Mouse (Mus musculus): ENCODE data around the gene Uba3. TPM values are rescaled to one million over a fixed set of nuclear protein-coding genes. Genes with fewer than 3 reads are reported as not detected.

Uba3 gene
- polyA plus RNA-seq, 1 experiment from 2014 or later: 33.7 TPM

DNA sequence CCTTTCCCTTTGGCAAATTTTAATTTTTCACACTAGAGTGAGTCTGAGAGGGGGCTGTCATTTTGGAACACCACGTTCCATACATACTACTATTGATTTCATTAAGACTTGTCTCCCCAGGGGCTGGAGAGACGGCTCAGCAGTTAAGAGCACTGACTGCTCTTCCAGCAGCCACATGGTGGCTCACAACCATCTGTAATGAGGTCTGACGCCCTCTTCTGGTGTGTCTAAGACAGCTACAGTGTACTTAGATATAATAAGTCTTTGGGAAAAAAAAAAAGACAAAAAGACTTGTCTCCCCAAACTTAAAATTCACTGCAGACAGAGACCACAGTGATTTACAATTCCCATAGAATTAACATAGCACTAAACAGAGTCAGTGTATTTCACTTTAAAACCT is 5.0 kb downstream of the Uba3 start:
- Histone ChIP-seq H3K27ac (replicated peaks) (no peak overlapping the region), H3K9me3 (ENCODE audit: control insufficient read depth, low read length) (no peaks in the 10 kb centered on the region), H3K4me1 (replicated peaks; ENCODE audit: control insufficient read depth, insufficient read depth) (no peaks in the 10 kb centered on the region), H3K9ac (ENCODE audit: low read length) (no peak overlapping the region), H3K36me3 (ENCODE audit: control insufficient read depth, insufficient read depth, low read length) (peaks cover 11% of the 10 kb centered on the region; the same call in 1 of the 2 replicates), H3K4me3 (ENCODE audit: low read depth, low read length) (no peak overlapping the region), H3K4me2 (replicated peaks; ENCODE audit: low read depth) (no peak overlapping the region), H3K27me3 (ENCODE audit: control insufficient read depth, insufficient read depth, low read length) (no peaks in the 10 kb centered on the region)
- WGBS: 66% methylated on average over 3 of the region's 3 CpGs
- DNase-seq (ENCODE audit: low spot score): no peak
- ATAC-seq (ENCODE audit: low FRiP score, low TSS enrichment): no peak
- no peak for TF ChIP-seq EP300 (optimal IDR thresholded peaks at IDR 0.05)
- 0 out of 2 replicates have a peak, but pooled peaks have one; percentile 23 for TF ChIP-seq CTCF (IDR thresholded peaks at IDR 0.05; ENCODE audit: low read depth)

DNA sequence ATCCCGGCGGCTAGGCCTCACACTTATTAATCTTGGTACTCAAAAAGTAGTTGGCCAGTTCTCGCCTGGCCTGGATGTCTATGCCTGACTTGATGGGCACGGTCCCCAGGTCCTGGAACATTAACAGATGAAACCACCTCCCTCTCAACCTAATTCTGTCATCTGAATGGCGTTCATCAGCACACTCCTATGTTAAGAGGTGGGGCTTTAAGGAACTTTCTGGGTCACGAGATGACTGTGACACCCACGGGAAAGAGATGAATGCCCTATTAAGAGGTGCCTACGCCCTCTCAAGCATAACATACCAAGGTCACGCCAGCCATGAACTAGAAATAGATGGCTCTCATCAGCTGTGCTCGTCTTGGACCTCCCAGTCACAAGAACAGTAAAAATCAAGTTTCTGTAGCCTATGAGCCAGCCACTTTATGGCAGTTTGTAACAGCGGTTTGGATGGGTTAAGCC is 26.0 kb downstream of the Uba3 start:
- no peak for DNase-seq (ENCODE audit: low spot score)
- 4% methylated on average over 11 of the region's 11 CpGs for WGBS

DNA sequence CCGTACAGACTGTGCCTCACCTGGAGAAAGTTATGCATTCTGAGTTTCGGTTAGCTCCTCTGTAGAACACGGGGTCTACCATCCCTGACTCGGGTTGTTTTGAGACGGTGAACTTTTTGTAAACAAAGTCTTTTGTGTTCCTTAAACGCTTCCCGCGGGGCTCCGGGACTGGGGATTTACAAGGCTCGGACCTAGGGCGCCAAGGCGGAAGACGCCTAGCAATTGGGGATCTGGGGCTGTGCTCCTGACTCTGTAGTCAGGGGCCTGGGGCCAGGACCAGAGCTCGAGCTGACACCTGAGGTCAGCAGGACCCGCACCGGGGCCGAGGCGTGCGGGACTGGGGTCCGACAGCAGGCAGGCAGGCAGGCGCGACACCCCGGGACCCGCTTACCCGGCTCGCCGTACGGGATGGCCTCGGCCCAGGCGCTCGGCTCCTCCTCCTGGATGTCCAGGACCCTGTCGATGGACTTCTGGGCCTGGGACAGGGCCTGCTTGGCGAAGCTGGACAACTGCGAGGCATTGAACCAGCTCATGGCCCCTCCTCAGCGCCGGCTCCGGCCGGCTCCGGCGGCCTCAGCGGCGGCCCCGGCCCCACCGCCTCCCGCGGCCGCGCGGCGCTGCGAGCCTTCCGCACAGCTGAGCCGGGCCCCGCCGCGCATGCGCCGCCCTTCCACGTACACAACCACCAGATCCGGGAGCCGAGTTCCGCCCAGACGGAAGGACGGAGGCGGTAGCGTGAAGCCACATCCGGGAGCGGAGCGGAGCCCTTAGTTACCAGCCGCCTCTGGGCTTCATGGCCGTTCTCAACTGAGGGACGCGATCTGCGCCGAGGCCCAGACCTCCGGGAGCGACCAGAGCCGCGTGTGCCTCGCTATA is 26.7 kb downstream of the Uba3 start, which contains the start of gene Tmf1:
Gene Tmf1 (minus strand): TSS at position 632 of the 876 bp plus-strand sequence.
- Histone ChIP-seq H3K4me3 (ENCODE audit: low read depth, low read length) (peak within 1 kb of the TSS; percentile 97), H3K27me3 (ENCODE audit: control insufficient read depth, insufficient read depth, low read length) (no peaks in the 10 kb centered on the region), H3K4me1 (replicated peaks; ENCODE audit: control insufficient read depth, insufficient read depth) (no peaks in the 10 kb centered on the region), H3K9me3 (ENCODE audit: control insufficient read depth, low read length) (no peaks in the 10 kb centered on the region), H3K36me3 (ENCODE audit: control insufficient read depth, insufficient read depth, low read length) (0 out of 2 replicates have a peak, but pooled peaks cover 4% of the 10 kb centered on the region), H3K27ac (replicated peaks) (peak within 1 kb of the TSS; percentile 97), H3K9ac (ENCODE audit: low read length) (peak within 1 kb of the TSS; percentile 96), H3K4me2 (replicated peaks; ENCODE audit: low read depth) (peak within 1 kb of the TSS; percentile 70)
- under 1% methylated on average over 63 of the region's 80 CpGs for WGBS
- ATAC-seq (ENCODE audit: low FRiP score, low TSS enrichment) (peak; percentile 98), DNase-seq (ENCODE audit: low spot score) (peak; percentile 96)
- no peak for TF ChIP-seq EP300 (optimal IDR thresholded peaks at IDR 0.05)
- no peak for TF ChIP-seq CTCF (IDR thresholded peaks at IDR 0.05; ENCODE audit: low read depth)

More for the DNA sequence above, 26.0 kb downstream of the Uba3 start:
- Histone ChIP-seq H3K4me1 (replicated peaks; ENCODE audit: control insufficient read depth, insufficient read depth) (no peaks in the 10 kb centered on the region), H3K4me3 (ENCODE audit: low read depth, low read length) (peak overlapping the region; percentile 97), H3K9me3 (ENCODE audit: control insufficient read depth, low read length) (no peaks in the 10 kb centered on the region), H3K27me3 (ENCODE audit: control insufficient read depth, insufficient read depth, low read length) (no peaks in the 10 kb centered on the region), H3K36me3 (ENCODE audit: control insufficient read depth, insufficient read depth, low read length) (0 out of 2 replicates have a peak, but pooled peaks cover 4% of the 10 kb centered on the region), H3K4me2 (replicated peaks; ENCODE audit: low read depth) (peak overlapping the region; percentile 70), H3K9ac (ENCODE audit: low read length) (peak overlapping the region; percentile 96; the same call in 1 of the 2 replicates), H3K27ac (replicated peaks) (peak overlapping the region; percentile 97)
- peak; percentile 68 for ATAC-seq (ENCODE audit: low FRiP score, low TSS enrichment)
- TF ChIP-seq CTCF (IDR thresholded peaks at IDR 0.05; ENCODE audit: low read depth) (no peak), EP300 (optimal IDR thresholded peaks at IDR 0.05) (no peak)

DNA sequence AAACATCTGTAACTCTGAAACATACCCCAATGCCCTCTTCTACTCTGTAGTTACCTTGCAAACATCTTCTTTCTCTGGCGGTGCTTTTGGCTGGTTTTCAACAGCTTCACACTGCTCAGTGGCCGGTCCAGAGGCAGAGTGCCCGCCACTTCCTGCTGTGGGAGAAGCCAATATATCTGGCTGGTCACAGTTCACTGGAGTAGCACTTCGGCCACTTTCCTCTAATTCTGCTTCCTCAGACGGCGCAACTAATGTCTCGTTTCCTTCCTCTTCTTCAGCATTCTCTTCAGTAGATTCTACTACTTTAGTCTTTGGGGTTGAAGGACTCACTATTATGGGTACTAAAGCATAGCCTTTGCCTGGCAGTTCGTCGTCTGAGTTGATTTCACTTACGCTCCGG is 29.7 kb downstream of the Uba3 start:
- H3K9me3 ChIP-seq (ENCODE audit: control insufficient read depth, low read length): no peaks in the 10 kb centered on the region
- no peak overlapping the region for H3K27ac ChIP-seq (replicated peaks)
- H3K9ac ChIP-seq (ENCODE audit: low read length): no peak overlapping the region
- DNase-seq (ENCODE audit: low spot score): no peak
- WGBS: 86% methylated on average over 11 of the region's 11 CpGs
- peaks cover 10% of the 10 kb centered on the region for H3K36me3 ChIP-seq (ENCODE audit: control insufficient read depth, insufficient read depth, low read length)
- TF ChIP-seq CTCF (IDR thresholded peaks at IDR 0.05; ENCODE audit: low read depth) (no peak), EP300 (optimal IDR thresholded peaks at IDR 0.05) (no peak)
- no peaks in the 10 kb centered on the region for H3K27me3 ChIP-seq (ENCODE audit: control insufficient read depth, insufficient read depth, low read length)
- H3K4me3 ChIP-seq (ENCODE audit: low read depth, low read length): no peak overlapping the region
- H3K4me2 ChIP-seq (replicated peaks; ENCODE audit: low read depth): no peak overlapping the region
- no peak for ATAC-seq (ENCODE audit: low FRiP score, low TSS enrichment)
- no peaks in the 10 kb centered on the region for H3K4me1 ChIP-seq (replicated peaks; ENCODE audit: control insufficient read depth, insufficient read depth)

DNA sequence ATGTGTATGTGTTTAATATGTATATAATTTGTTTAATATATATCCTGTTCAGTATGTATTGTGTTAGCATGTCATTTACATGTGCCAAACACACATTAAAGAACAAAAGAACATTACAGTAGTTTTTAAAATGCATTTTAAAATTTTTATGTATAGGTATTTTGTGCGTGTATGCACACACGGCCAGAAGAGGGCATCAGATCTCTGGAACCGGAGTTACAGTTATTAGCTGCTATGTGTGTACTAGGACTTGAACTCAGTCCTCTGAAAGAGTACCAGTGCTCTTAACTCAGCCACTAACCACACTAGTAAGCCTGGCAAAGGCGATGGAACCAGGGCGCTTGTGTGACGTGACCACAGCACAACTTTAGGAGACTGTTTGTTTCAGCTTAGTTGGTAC is 55.3 kb downstream of the Uba3 start:
- ATAC-seq (ENCODE audit: low FRiP score, low TSS enrichment) (no peak), DNase-seq (ENCODE audit: low spot score) (no peak)
- no peaks in the 10 kb centered on the region for H3K4me1 ChIP-seq (replicated peaks; ENCODE audit: control insufficient read depth, insufficient read depth)
- H3K4me3 ChIP-seq (ENCODE audit: low read depth, low read length): no peak overlapping the region
- H3K36me3 ChIP-seq (ENCODE audit: control insufficient read depth, insufficient read depth, low read length): no peaks in the 10 kb centered on the region; the same call in 1 of the 2 replicates
- H3K4me2 ChIP-seq (replicated peaks; ENCODE audit: low read depth): no peak overlapping the region
- no peak for TF ChIP-seq EP300 (optimal IDR thresholded peaks at IDR 0.05)
- peak; percentile 43 for TF ChIP-seq CTCF (IDR thresholded peaks at IDR 0.05; ENCODE audit: low read depth)
- 84% methylated on average over 6 of the region's 6 CpGs for WGBS
- no peak overlapping the region for H3K9ac ChIP-seq (ENCODE audit: low read length)
- no peaks in the 10 kb centered on the region for H3K9me3 ChIP-seq (ENCODE audit: control insufficient read depth, low read length)
- no peak overlapping the region for H3K27ac ChIP-seq (replicated peaks)
- no peaks in the 10 kb centered on the region for H3K27me3 ChIP-seq (ENCODE audit: control insufficient read depth, insufficient read depth, low read length)

DNA sequence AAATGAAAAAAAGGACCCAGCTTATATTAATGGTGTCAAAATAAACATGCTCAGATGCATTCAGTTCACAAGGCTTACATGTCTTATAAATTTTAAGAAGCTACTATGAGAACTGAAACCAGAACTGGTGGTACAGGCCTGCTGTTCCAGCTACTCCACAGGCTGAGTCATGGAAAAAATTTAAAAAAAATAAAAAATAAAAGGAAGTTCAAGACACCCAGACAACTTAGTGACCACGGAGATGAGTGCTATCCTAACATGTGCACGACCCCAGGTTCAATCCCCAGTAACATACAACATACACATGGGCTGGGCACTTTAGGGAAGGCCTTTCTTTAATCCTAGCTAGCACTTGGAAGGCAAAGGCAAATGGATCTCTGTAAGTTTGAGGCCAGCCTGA is 55.7 kb downstream of the Uba3 start:
- Histone ChIP-seq H3K27me3 (ENCODE audit: control insufficient read depth, insufficient read depth, low read length) (no peaks in the 10 kb centered on the region), H3K4me2 (replicated peaks; ENCODE audit: low read depth) (no peak overlapping the region), H3K27ac (replicated peaks) (peak overlapping the region; percentile 95; the same call in 1 of the 2 replicates), H3K36me3 (ENCODE audit: control insufficient read depth, insufficient read depth, low read length) (no peaks in the 10 kb centered on the region; the same call in 1 of the 2 replicates), H3K4me1 (replicated peaks; ENCODE audit: control insufficient read depth, insufficient read depth) (no peaks in the 10 kb centered on the region), H3K9ac (ENCODE audit: low read length) (no peak overlapping the region), H3K9me3 (ENCODE audit: control insufficient read depth, low read length) (no peaks in the 10 kb centered on the region), H3K4me3 (ENCODE audit: low read depth, low read length) (no peak overlapping the region)
- ATAC-seq (ENCODE audit: low FRiP score, low TSS enrichment) (no peak), DNase-seq (ENCODE audit: low spot score) (no peak)
- WGBS: 61% methylated on average over 2 of the region's 2 CpGs
- TF ChIP-seq EP300 (optimal IDR thresholded peaks at IDR 0.05): no peak
- no peak for TF ChIP-seq CTCF (IDR thresholded peaks at IDR 0.05; ENCODE audit: low read depth)
